Mouse (Mus musculus) kidney, adult 2 months (tissue): ENCODE measurements at regions not wholly inside any gene's neighbourhood (a gene's known extent, or its start where the extent isn't known, plus 50 kb on each side); places are given as distances from the start of the nearest gene placed in this dataset.

Experiments used
- CTCF ChIP-seq: fragments of 200-500 bp; conservative IDR thresholded peaks from 2 replicates; pipeline ENCODE4 v1.5.1; 2011; ENCODE audit warnings: low read depth, mild to moderate bottlenecking, control low read depth, low read length, moderate library complexity, mixed read lengths; ENCODE audit not compliant: insufficient read depth, insufficient read length
- POLR2A ChIP-seq: fragments of 200-500 bp; IDR thresholded peaks from one replicate; pipeline ENCODE4 v1.6.1; 2011; ENCODE audit warnings: low read depth, low read length, control low read depth

- TF ChIP-seq POLR2A = no peak
- TF ChIP-seq CTCF = no peak
Measured at GRCm38 (mm10) chr4:83122668-83123005, 70.5 kb upstream of the Frem1 start.
